Mouse (Mus musculus): ENCODE data around the gene Eml6. TPM values are rescaled to one million over a fixed set of nuclear protein-coding genes. Genes with fewer than 3 reads are reported as not detected.

The Eml6 gene
- polyA plus RNA-seq, 2 experiments = 1.3 to 1.5 TPM

DNA sequence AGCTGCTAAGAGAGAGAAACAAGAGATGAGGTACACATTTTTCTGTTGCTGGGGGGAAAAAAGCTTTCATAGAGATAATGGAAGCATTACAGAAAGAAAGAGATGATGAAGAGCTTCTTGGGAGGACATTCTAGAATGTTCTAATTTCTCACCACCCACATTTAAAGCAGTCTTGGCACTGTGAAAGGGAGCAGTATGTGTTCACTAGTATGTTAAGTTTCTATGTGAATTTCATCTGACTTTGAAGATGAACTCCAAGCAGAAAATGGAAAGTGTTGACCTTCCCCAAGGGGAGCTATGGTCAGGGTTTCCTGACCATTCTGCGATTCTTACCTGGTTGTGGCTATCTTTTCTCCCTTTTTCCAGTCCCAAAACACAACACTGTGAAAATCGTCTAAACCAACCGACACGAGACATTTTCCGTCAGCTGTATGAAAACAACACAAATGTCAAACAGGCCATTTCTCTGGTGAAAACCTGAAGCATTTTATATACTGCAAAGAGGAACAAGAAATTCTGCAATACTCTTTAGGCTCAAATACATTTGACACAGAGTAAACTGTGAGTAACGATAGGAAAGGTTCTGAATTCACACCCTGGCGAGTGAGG is 216.7 kb downstream of the Eml6 start:
- Histone ChIP-seq H3K9me3 (ENCODE audit: control insufficient read depth, low read length) (no peaks in the 10 kb centered on the region), H3K9ac (ENCODE audit: low read depth, low read length, severe bottlenecking) (no peak overlapping the region), H3K4me2 (replicated peaks; ENCODE audit: low read depth, low read length, severe bottlenecking) (no peak overlapping the region), H3K27me3 (ENCODE audit: control insufficient read depth, insufficient read depth, low read length) (no peaks in the 10 kb centered on the region), H3K36me3 (ENCODE audit: control insufficient read depth, insufficient read depth, low read length) (no peaks in the 10 kb centered on the region), H3K27ac (replicated peaks; ENCODE audit: low read depth, low read length) (no peak overlapping the region), H3K4me3 (replicated peaks; ENCODE audit: low read length) (no peak overlapping the region), H3K4me1 (ENCODE audit: control insufficient read depth, insufficient read depth, low read length) (no peaks in the 10 kb centered on the region)
- DNase-seq (ENCODE audit: low spot score) (no peak), ATAC-seq (ENCODE audit: low FRiP score, low read depth) (no peak)
- WGBS = 86% methylated on average over 7 of the region's 7 CpGs
- TF ChIP-seq POLR2A (IDR thresholded peaks at IDR 0.05; ENCODE audit: borderline replicate concordance, extremely low read depth, insufficient read depth, insufficient read length) = no peak

DNA sequence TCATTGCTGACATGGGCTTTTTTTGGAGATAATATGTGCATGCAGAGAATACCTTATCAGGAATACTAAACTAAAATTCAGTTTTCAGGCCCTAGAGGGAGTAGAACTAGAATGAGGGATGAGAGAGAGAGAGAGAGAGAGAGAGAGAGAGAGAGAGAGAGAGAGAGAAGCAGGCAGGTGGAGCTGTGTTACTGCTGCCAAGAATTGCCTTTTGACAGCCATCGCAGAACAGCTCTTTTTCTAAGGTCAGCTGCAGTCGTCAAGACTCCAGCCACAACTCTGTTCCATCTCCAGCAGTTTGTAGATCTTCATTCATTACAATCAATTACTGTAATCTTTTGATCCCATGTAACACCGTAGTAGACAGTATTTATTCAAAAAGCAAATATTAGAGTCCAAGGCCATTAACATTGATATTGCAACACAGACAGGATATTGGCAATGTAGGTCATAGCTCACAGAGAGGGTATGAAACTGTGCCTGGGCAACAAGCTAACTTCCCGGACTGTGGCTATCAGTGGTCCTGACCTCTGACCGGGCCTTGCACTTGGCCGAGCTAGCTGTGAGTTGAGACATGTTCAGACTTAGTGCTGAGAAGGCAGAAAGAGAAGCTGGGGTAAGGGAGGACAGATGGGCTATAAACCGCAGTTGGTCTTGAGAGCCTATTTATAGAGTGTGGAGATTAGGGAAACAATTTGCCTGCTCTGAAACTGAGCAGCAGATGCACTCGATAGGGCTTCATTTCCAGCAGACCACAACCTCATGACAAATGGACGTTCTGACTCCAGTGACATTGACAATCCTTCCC is 217.5 kb downstream of the Eml6 start:
- H3K27me3 ChIP-seq (ENCODE audit: control insufficient read depth, insufficient read depth, low read length) = no peaks in the 10 kb centered on the region
- H3K4me1 ChIP-seq (ENCODE audit: control insufficient read depth, insufficient read depth, low read length) = no peaks in the 10 kb centered on the region
- DNase-seq (ENCODE audit: low spot score) = peak; percentile 48
- H3K9me3 ChIP-seq (ENCODE audit: control insufficient read depth, low read length) = no peaks in the 10 kb centered on the region
- WGBS = 35% methylated on average over 9 of the region's 9 CpGs
- H3K36me3 ChIP-seq (ENCODE audit: control insufficient read depth, insufficient read depth, low read length) = no peaks in the 10 kb centered on the region
- H3K9ac ChIP-seq (ENCODE audit: low read depth, low read length, severe bottlenecking) = no peak overlapping the region
- H3K27ac ChIP-seq (replicated peaks; ENCODE audit: low read depth, low read length) = no peak overlapping the region
- no peak for TF ChIP-seq POLR2A (IDR thresholded peaks at IDR 0.05; ENCODE audit: borderline replicate concordance, extremely low read depth, insufficient read depth, insufficient read length)
- H3K4me3 ChIP-seq (replicated peaks; ENCODE audit: low read length) = no peak overlapping the region
- peak; percentile 85 for ATAC-seq (ENCODE audit: low FRiP score, low read depth)
- H3K4me2 ChIP-seq (replicated peaks; ENCODE audit: low read depth, low read length, severe bottlenecking) = no peak overlapping the region

DNA sequence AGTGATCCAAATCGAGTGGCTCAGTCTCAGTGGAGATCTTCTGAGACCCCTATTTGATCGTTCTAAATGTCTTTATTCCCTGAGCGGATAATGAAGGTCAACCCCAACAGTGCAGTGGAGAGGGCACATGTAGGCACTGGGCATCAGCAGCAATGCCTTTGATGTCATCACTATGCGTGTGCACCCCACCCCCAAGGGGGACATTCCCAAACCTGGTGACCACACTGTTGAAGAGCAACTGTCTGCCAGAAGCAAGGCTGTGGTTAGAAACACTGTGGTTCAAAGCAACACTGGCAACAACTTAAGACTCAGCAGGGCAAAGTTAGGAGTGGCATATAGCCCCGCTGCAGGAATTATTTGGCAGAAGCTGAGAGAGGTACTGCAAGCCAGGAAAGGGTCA is 218.5 kb downstream of the Eml6 start:
- no peaks in the 10 kb centered on the region for H3K9me3 ChIP-seq (ENCODE audit: control insufficient read depth, low read length)
- H3K4me1 ChIP-seq (ENCODE audit: control insufficient read depth, insufficient read depth, low read length) = no peaks in the 10 kb centered on the region
- H3K4me3 ChIP-seq (replicated peaks; ENCODE audit: low read length) = no peak overlapping the region
- H3K9ac ChIP-seq (ENCODE audit: low read depth, low read length, severe bottlenecking) = no peak overlapping the region
- 85% methylated on average over 5 of the region's 5 CpGs for WGBS
- DNase-seq (ENCODE audit: low spot score) (no peak), ATAC-seq (ENCODE audit: low FRiP score, low read depth) (no peak)
- no peak for TF ChIP-seq POLR2A (IDR thresholded peaks at IDR 0.05; ENCODE audit: borderline replicate concordance, extremely low read depth, insufficient read depth, insufficient read length)
- no peak overlapping the region for H3K4me2 ChIP-seq (replicated peaks; ENCODE audit: low read depth, low read length, severe bottlenecking)
- no peaks in the 10 kb centered on the region for H3K27me3 ChIP-seq (ENCODE audit: control insufficient read depth, insufficient read depth, low read length)
- H3K27ac ChIP-seq (replicated peaks; ENCODE audit: low read depth, low read length) = no peak overlapping the region
- H3K36me3 ChIP-seq (ENCODE audit: control insufficient read depth, insufficient read depth, low read length) = no peaks in the 10 kb centered on the region

- Histone ChIP-seq H3K4me2 (replicated peaks; ENCODE audit: low read depth, low read length, severe bottlenecking) (no peak overlapping the region), H3K27me3 (ENCODE audit: control insufficient read depth, insufficient read depth, low read length) (no peaks in the 10 kb centered on the region), H3K9ac (ENCODE audit: low read depth, low read length, severe bottlenecking) (no peak overlapping the region), H3K4me3 (replicated peaks; ENCODE audit: low read length) (no peak overlapping the region), H3K36me3 (ENCODE audit: control insufficient read depth, insufficient read depth, low read length) (no peaks in the 10 kb centered on the region), H3K4me1 (ENCODE audit: control insufficient read depth, insufficient read depth, low read length) (no peaks in the 10 kb centered on the region), H3K9me3 (ENCODE audit: control insufficient read depth, low read length) (no peaks in the 10 kb centered on the region), H3K27ac (replicated peaks; ENCODE audit: low read depth, low read length) (no peak overlapping the region)
- ATAC-seq (ENCODE audit: low FRiP score, low read depth) (no peak), DNase-seq (ENCODE audit: low spot score) (no peak)
- TF ChIP-seq POLR2A (IDR thresholded peaks at IDR 0.05; ENCODE audit: borderline replicate concordance, extremely low read depth, insufficient read depth, insufficient read length) = no peak
- 83% methylated on average over 2 of the region's 2 CpGs for WGBS
Observed at GRCm38 (mm10) chr11:29801432-29802427, 224.1 kb downstream of the Eml6 start.

- Histone ChIP-seq H3K4me2 (replicated peaks; ENCODE audit: low read depth, low read length, severe bottlenecking) (no peak overlapping the region), H3K9me3 (ENCODE audit: control insufficient read depth, low read length) (no peaks in the 10 kb centered on the region), H3K27ac (replicated peaks; ENCODE audit: low read depth, low read length) (no peak overlapping the region), H3K4me1 (ENCODE audit: control insufficient read depth, insufficient read depth, low read length) (no peaks in the 10 kb centered on the region), H3K9ac (ENCODE audit: low read depth, low read length, severe bottlenecking) (no peak overlapping the region), H3K27me3 (ENCODE audit: control insufficient read depth, insufficient read depth, low read length) (no peaks in the 10 kb centered on the region), H3K4me3 (replicated peaks; ENCODE audit: low read length) (no peak overlapping the region), H3K36me3 (ENCODE audit: control insufficient read depth, insufficient read depth, low read length) (no peaks in the 10 kb centered on the region)
- no peak for TF ChIP-seq POLR2A (IDR thresholded peaks at IDR 0.05; ENCODE audit: borderline replicate concordance, extremely low read depth, insufficient read depth, insufficient read length)
- DNase-seq (ENCODE audit: low spot score) (no peak), ATAC-seq (ENCODE audit: low FRiP score, low read depth) (no peak)
- 64% methylated on average over 1 of the region's 1 CpGs for WGBS
Observed at GRCm38 (mm10) chr11:29799839-29800238, 226.0 kb downstream of the Eml6 start.
